Mouse (Mus musculus): ENCODE results near the gene Gpr82.

DNA sequence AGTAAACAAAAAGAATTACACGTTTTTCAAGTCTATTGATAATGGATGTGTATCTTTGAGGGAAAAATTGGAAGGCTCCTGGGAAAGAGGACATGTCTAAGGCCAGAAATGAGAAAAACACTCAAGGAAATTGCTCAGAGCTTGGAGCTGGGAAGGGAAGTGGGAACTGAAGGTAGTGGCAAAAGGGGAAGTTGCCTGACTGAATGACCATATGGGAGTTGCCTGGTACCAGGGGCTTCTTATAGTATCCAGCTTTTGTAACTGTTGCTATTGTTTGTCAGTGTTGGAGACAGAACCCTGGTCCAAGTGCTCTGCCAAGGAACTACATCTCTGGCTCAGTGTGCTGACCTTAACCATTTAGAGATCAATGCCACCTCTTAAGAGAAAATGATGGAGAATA lies 44.4 kb upstream of the Gpr82 start:
- TF ChIP-seq CTCF (conservative IDR thresholded peaks at IDR 0.05; ENCODE audit: low read length) = no peak
- no peak for TF ChIP-seq NANOG (IDR thresholded peaks at IDR 0.05; ENCODE audit: borderline replicate concordance, low read length)

Data from E14TG2a.4 (cell line).